Mouse (Mus musculus) Muller cell, postnatal 12 days (primary cell): ENCODE measurements around the gene Kcnq1.

Experiments
- DNase-seq: peaks from one replicate; pipeline ENCODE4 v3.0.0-alpha.2; 2015; ENCODE audit errors: inconsistent ontology term

Gene Kcnq1

GRCm38 (mm10) chr7:143275030-143275429, 168.9 kb downstream of the Kcnq1 start:
- no peak for DNase-seq

GRCm38 (mm10) chr7:143283625-143284024, 177.5 kb downstream of the Kcnq1 start:
- no peak for DNase-seq

GRCm38 (mm10) chr7:143284866-143285265, 178.7 kb downstream of the Kcnq1 start:
- no peak for DNase-seq

DNA sequence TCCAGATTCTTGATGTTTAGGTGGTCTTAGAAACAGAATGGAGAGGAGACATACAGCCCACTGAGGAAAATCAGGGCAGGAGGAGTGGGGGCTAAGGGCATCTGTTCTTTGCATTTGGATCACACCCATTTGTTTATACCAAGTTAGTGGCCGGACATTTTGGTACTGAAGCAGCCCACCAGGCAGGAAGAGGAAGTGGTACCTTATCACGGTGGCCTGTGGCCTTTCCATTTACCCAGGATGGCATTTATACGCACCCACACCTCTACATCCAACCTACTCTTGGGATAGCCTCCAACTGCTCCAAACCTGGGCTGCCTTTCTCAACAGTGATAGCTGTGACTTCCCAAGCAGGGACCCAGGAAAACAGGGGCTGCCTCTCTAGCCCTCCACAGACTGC, 179.3 kb downstream of the Kcnq1 start:
- no peak for DNase-seq

DNA sequence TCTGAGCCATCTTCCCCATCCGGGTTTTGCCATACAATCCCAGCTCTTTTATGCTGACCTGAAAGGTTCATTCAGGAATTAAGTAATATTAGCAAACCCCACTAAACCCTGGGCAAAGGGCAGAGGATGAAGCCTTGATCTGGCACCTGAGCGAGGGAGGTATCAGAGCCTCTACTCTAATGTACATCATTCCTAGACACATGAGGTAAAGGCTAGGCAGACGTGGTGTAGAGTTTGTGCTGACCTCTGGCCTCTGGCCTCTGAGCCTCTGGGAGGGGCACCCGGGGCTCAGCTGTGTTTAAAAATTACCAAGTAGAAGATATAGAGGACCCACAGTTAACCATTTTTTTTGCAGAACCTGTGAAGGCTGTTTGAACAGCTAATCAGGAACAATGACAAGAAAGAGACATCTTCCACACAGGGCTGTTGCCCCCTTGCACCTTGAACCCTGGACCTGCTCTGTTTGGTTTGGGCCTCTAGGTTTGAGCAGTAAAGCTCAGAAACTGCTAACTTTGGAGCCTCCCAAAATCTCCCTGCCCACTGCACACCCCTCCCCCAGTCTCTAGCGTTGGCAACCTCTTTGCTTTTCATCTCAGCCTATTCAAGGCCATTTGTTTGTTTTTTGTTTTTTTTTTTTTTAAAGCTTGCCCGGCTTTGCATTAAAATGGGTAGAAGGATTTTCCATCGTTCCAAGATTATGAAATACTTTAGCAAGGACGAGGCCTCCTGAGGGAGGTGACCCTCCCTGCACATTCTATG, 180.5 kb downstream of the Kcnq1 start:
- DNase-seq = no peak

- no peak for DNase-seq
Observed at GRCm38 (mm10) chr7:143288135-143288534, 182.0 kb downstream of the Kcnq1 start.

DNA sequence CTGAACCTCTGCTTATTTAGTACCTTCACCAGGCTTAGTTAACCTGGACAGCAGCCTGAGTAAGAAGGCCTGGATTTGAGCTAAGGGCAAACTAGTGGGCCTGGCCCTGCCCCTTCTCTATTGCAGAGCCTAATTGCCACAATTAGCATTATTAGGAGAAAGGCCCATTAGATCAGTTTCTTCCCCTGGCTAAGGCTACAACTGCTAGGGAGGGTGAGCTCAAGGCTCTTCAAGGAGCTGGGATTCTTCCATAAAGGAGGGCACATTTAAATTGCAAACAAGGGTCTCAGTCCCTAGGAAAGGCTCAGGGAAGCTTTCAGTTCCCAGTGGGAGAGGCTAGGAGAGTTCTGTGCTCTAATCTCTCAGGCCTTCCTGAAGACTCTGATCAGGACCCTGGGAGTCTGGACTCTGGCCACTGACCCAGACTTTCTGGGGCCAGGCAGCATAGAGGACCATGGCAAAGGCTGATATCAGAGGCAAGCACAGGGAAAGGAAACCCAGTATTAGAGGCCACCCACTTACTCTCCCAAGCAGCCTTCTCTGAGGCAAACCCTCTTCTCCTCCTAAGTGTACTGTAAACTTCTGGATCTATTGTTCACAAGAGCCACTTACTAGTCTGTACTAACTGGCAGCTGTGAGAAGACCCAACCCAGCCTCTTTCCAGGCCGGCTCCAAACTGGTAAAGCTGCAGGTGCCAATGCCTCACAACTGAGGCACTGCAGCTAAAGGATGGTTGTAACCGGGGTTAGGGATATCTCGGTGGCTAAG, 183.1 kb downstream of the Kcnq1 start:
- no peak for DNase-seq

DNA sequence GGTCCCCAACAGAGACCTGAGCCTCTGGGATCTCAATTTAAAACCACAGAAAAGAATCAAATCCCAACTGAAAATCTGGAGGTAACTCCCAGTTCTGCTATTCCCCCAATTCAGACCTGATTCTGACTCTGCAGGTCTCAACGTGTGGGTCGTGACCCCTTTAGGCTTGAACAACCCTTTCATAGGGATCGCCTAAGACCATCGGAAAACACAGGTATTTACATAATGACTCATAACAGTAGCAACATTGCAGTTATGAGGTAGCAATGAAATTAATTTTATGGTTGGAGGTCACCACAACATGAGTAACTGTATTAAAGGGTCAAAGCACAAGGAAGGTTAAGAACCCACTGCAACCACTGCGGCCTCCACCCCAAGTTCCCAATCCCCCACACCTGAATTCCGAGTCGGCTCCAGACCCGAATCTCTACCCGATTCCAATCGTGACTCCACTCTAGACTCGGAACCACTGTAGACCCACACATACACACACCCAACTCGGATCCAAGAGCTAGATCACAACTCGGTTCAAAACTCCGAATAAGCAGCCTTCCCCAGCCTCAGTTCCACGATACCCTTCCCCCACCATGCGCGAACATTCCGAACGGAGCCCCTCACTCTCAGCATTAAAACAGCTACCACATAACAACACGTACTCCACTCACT, 188.7 kb downstream of the Kcnq1 start:
- no peak for DNase-seq

DNA sequence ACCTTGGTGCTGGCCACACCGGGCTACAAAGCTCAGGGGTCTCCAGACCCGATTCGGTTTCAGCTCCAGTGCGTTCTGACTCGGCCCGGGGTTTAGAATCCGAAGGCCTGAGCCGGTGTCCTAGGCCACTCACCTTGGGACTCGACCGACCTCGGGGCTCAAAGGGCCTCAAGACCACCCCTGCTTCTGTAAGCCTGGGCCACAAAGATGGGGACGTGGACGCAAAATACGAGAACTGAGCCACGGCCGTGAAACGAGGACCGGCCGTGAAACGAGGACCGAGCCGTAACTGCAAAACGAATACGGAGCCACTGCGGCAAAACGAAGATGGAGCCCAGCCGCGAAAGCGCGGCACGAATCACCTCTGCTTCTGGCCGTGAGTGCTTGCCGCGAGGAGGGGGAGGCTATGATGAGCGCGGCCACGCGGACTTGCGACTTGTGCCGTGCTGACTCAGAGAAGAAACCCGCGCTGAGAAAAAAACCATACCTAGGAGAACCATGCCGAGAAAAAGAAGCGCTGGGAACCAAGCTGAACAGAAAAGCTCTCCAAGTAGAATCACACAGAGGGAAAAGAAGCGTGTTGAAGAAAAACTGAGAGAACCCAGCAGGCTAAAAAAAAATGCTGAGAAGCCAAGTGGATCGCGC, 189.3 kb downstream of the Kcnq1 start:
- peak; percentile 49 for DNase-seq

DNA sequence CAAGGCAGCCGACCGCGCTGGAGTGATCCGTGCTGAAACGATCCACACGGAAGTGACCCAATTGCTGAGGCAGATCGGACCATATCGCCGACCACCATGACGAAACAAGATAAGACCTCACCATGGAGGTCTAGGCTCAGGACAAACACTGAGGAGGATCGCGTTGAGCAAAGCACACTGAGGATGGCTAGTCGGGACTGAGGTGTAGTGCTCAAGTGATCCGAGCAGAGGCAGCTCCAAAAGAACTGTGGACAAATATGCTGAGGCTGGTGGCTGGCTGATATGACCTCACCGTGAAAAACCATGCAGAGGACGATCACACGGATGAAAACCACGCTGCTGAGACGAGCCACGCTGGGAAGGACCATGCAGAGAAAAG, 189.8 kb downstream of the Kcnq1 start:
- DNase-seq = no peak

- DNase-seq = peak; percentile 95
Observed at GRCm38 (mm10) chr7:143296384-143296801, 190.2 kb downstream of the Kcnq1 start.

- DNase-seq = no peak
Observed at GRCm38 (mm10) chr7:143300037-143300436, 193.9 kb downstream of the Kcnq1 start.

DNA sequence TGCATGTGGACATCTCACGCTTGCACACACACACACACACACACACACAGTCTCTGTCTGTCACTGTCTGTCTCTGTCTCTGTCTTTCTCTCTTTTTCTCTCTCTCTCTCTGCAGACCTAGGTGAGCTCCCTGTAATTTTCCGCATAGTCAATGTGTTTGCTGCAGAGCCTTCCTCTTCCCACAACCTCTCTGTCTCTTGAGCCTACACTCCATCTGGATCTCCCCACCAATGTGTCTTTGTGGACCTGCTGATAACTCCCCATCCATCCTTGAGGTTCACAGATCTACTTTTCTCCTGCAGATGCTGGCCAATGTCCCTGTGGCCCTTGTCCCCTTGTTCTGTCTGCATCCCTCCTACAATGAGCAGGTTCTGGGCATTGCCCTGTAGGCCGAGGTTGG, 194.5 kb downstream of the Kcnq1 start:
- DNase-seq = no peak

DNA sequence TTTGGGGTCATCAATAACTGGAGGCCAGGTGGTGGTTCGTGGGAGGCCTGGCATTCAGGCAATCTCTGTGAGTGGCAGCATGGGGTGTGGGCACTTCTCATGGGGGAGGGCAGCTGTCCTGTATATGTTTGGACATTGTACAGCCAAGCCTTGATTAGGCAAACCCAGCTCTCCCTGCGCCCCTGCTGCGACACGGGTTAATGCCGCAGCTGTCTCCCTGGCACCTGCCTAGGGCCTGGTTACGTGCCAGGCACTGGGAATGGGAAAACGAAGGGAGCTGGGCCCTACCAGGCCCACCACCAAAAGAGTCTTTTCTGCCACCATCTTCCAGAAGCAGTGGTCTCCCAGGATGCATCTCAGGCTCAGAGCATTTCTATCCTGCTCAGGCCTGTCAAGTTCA, 196.0 kb downstream of the Kcnq1 start:
- no peak for DNase-seq

DNA sequence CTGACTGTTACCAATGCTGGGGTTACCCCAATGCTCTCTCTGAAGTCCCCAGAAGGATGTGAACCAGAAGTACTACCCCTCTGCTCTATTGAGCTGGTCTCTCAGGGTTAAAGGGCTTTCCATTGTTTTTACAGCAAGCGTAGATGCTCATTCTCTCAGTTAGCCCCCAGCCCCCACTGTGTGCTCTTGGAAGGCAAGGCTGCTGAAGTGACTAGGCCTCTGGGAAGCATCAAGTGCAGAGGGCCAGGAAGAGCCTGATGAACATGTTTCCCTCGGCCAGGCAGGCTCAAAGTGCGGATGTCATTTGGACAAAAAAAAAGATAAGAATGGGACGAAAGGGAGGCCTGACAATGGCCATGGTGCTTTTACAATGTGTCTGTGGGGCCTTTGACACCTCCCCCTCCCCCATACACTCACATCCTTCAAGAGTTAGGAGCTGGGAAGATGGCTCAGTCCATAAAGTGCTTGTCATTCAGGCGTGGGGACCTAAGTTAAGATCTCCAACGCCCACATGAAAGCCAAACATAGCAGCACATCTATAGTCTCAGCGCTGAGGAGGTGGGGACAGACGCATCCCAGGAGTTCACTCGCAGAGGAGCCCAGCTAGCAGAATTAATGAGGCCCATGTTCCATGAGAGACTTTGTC, 196.6 kb downstream of the Kcnq1 start:
- no peak for DNase-seq

- no peak for DNase-seq
Observed at GRCm38 (mm10) chr7:143303557-143303956, 197.4 kb downstream of the Kcnq1 start.

GRCm38 (mm10) chr7:143305808-143306207, 199.6 kb downstream of the Kcnq1 start:
- no peak for DNase-seq

DNA sequence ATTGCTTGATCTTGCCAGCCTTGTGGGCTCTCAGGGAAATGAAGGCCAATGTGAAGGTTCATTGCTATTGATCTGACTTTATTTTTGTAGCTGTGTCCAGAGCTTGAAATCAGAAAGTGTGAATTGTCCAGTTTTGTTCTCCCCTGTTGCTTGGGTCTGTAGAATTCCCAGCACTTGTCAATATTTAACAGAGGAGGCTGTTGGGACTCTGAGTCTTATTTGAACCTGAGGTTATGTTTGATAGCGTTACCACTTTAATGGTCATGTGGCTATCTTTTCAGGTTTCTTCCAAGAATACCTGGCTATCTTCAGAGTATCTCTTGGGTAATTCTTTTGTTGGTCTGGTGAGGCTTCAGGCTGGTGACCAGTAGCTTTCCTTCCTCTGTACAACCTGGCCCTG, 201.8 kb downstream of the Kcnq1 start:
- DNase-seq = no peak

DNA sequence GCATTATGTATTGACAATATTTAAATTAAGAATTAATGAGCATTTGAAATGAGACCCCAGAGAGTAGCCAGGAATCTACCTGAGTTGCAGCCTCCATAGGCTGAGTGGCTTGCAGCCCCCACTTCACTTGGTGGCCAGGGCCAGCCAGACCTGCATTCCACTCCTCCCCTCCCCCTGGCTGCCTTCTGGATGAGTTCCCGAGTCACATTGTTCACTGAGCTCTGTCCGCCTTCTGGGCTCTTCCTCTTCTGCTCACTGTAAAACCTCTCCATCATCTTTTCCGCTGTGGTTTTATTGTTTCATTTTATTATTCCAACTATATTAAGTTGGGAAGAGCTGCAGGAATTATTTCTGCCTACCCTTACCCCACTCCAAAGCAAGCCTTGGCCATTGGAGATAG, 204.1 kb downstream of the Kcnq1 start:
- peak; percentile 61 for DNase-seq

DNA sequence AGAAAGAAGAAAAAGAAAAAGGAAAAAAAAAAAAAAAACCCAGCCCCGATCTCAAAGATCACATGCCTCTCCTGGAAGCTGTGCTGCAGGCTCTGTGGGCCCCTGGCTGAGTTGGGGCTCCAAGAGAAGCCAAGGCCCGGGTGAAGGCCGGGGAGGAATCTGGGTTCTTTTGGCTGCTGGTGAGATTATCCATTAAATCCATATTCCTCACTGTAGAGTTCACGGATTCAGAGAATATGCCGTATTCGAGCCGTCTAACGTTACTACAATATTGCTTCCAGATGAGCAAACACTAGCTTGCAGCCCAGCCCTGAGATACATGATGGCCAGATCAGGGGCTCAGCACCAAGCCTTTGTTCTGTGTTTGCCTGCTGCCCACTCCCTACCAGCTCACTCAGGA, 204.7 kb downstream of the Kcnq1 start:
- no peak for DNase-seq

DNA sequence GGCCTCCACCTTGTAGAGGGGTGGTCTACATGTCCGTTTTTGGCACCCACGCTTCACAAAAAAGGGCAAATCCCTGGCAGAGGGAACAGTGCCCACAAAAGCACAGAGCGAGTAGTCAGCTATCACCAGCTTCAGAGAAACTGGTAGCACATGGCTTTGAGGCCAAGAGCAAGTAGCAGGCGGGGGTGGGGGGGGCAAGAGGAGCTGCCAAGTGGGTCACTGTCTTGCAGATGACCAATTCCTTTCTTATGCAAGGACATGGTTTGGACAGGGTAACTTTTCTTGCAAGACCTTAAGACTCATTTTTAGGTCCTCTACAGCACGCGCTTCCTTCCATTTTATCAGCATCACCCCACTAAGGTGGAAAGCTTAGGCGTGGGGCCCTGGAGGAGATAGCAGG, 205.3 kb downstream of the Kcnq1 start:
- peak; percentile 56 for DNase-seq
